Mouse (Mus musculus) embryonic facial prominence, embryonic 10.5 days (tissue): ENCODE measurements around the gene Pcsk2. TPM values are rescaled to one million over a fixed set of nuclear protein-coding genes. Genes with fewer than 3 reads are reported as not detected.

Source experiments
- DNase-seq: peaks from one replicate; pipeline ENCODE4 v3.0.0-alpha.2; 2017; ENCODE audit warnings: low spot score
- H3K27ac ChIP-seq: fragments of 300-500 bp; sonication (generic); replicated peaks from 2 replicates; pipeline ENCODE4 v1.5.1; 2016; ENCODE audit warnings: mild to moderate bottlenecking
- H3K27me3 ChIP-seq: fragments of 300-500 bp; sonication (generic); replicated peaks from 2 replicates; pipeline ENCODE4 v1.6.1; 2016; ENCODE audit warnings: low read depth, mild to moderate bottlenecking; ENCODE audit not compliant: poor library complexity, severe bottlenecking
- H3K36me3 ChIP-seq: fragments of 300-500 bp; sonication (generic); replicated peaks from 2 replicates; pipeline ENCODE4 v1.6.1; 2016; ENCODE audit warnings: mild to moderate bottlenecking, moderate library complexity
- H3K4me1 ChIP-seq: fragments of 300-500 bp; sonication (generic); 2 replicates; pipeline ENCODE4 v1.6.1; 2016
- H3K4me3 ChIP-seq: fragments of 300-500 bp; sonication (generic); 2 replicates; pipeline ENCODE4 v1.5.1; 2016; ENCODE audit warnings: mild to moderate bottlenecking, moderate library complexity
- H3K9me3 ChIP-seq: fragments of 300-500 bp; sonication (generic); 2 replicates; pipeline ENCODE4 v1.6.1; 2016; ENCODE audit warnings: mild to moderate bottlenecking
- WGBS: fragments of 180-500 bp; shearing (Covaris S2); methylation state at CpG from one replicate; pipeline ENCODE4 v1.1.7; 2016; 5-methylcytosine and 5-hydroxymethylcytosine counted together
- polyA plus RNA-seq: library from polyadenylated mRNA; unstranded; fragments of >200 nt; fragmentation: Nextera tagmentation; extraction: Ambion mirVana; gene quantifications from 2 replicates; pipeline ENCODE4 v1.2.1, GENCODE M21; 2016

Pcsk2 gene
- polyA plus RNA-seq, 1 experiment from 2014 or later = 0.93 TPM

- H3K27ac ChIP-seq = no peak overlapping the region
- 91% methylated on average over 2 of the region's 2 CpGs for WGBS
- no peaks in the 10 kb centered on the region for H3K27me3 ChIP-seq
- no peak for DNase-seq
- H3K4me1 ChIP-seq = no peaks in the 10 kb centered on the region
- no peaks in the 10 kb centered on the region for H3K9me3 ChIP-seq
- no peaks in the 10 kb centered on the region for H3K36me3 ChIP-seq
- no peak overlapping the region for H3K4me3 ChIP-seq
Observed at GRCm38 (mm10) chr2:143590398-143590797, 44.4 kb downstream of the Pcsk2 start.

- Histone ChIP-seq H3K27ac (no peak overlapping the region), H3K36me3 (no peaks in the 10 kb centered on the region), H3K27me3 (no peaks in the 10 kb centered on the region), H3K4me1 (no peaks in the 10 kb centered on the region), H3K4me3 (no peak overlapping the region), H3K9me3 (no peaks in the 10 kb centered on the region)
- DNase-seq = no peak
- 63% methylated on average over 3 of the region's 3 CpGs for WGBS
Observed at GRCm38 (mm10) chr2:143603071-143603470, 57.1 kb downstream of the Pcsk2 start.

- WGBS = 49% methylated on average over 2 of the region's 2 CpGs
- H3K36me3 ChIP-seq = no peaks in the 10 kb centered on the region
- no peaks in the 10 kb centered on the region for H3K9me3 ChIP-seq
- no peaks in the 10 kb centered on the region for H3K27me3 ChIP-seq
- no peak overlapping the region for H3K27ac ChIP-seq
- H3K4me1 ChIP-seq = no peaks in the 10 kb centered on the region
- no peak for DNase-seq
- H3K4me3 ChIP-seq = no peak overlapping the region
Observed at GRCm38 (mm10) chr2:143603871-143604512, 58.0 kb downstream of the Pcsk2 start.

- no peaks in the 10 kb centered on the region for H3K4me1 ChIP-seq
- no peaks in the 10 kb centered on the region for H3K9me3 ChIP-seq
- H3K27me3 ChIP-seq = no peaks in the 10 kb centered on the region
- WGBS = 81% methylated on average over 9 of the region's 9 CpGs
- no peaks in the 10 kb centered on the region for H3K36me3 ChIP-seq
- H3K4me3 ChIP-seq = no peak overlapping the region
- no peak overlapping the region for H3K27ac ChIP-seq
- no peak for DNase-seq
Observed at GRCm38 (mm10) chr2:143610355-143611331, 64.7 kb downstream of the Pcsk2 start.

GRCm38 (mm10) chr2:143613466-143613865 lies 67.5 kb downstream of the Pcsk2 start:
- no peak overlapping the region for H3K4me3 ChIP-seq
- H3K27ac ChIP-seq = no peak overlapping the region
- H3K36me3 ChIP-seq = no peaks in the 10 kb centered on the region
- DNase-seq = no peak
- no peaks in the 10 kb centered on the region for H3K9me3 ChIP-seq
- 78% methylated on average over 3 of the region's 3 CpGs for WGBS
- no peaks in the 10 kb centered on the region for H3K27me3 ChIP-seq
- H3K4me1 ChIP-seq = no peaks in the 10 kb centered on the region

- 63% methylated on average over 5 of the region's 5 CpGs for WGBS
- DNase-seq = no peak
- H3K4me1 ChIP-seq = no peaks in the 10 kb centered on the region
Observed at GRCm38 (mm10) chr2:143614775-143615174, 68.8 kb downstream of the Pcsk2 start.

GRCm38 (mm10) chr2:143620916-143621315 lies 75.0 kb downstream of the Pcsk2 start:
- Histone ChIP-seq H3K27me3 (no peaks in the 10 kb centered on the region), H3K4me3 (no peak overlapping the region), H3K9me3 (no peaks in the 10 kb centered on the region), H3K4me1 (no peaks in the 10 kb centered on the region), H3K36me3 (no peaks in the 10 kb centered on the region), H3K27ac (no peak overlapping the region)
- 37% methylated on average over 3 of the region's 3 CpGs for WGBS
- DNase-seq = no peak

More at GRCm38 (mm10) chr2:143614775-143615174, 68.8 kb downstream of the Pcsk2 start:
- Histone ChIP-seq H3K9me3 (no peaks in the 10 kb centered on the region), H3K4me3 (no peak overlapping the region), H3K27me3 (no peaks in the 10 kb centered on the region), H3K27ac (no peak overlapping the region), H3K36me3 (no peaks in the 10 kb centered on the region)

- DNase-seq = no peak
- 67% methylated on average over 3 of the region's 3 CpGs for WGBS
Observed at GRCm38 (mm10) chr2:143623916-143624315, 78.0 kb downstream of the Pcsk2 start.

GRCm38 (mm10) chr2:143643305-143643704 lies 97.3 kb downstream of the Pcsk2 start:
- no peaks in the 10 kb centered on the region for H3K9me3 ChIP-seq
- no peaks in the 10 kb centered on the region for H3K4me1 ChIP-seq
- H3K27me3 ChIP-seq = no peaks in the 10 kb centered on the region
- H3K4me3 ChIP-seq = no peak overlapping the region
- no peak for DNase-seq
- no peak overlapping the region for H3K27ac ChIP-seq
- no peaks in the 10 kb centered on the region for H3K36me3 ChIP-seq
- 82% methylated on average over 1 of the region's 1 CpGs for WGBS

More at GRCm38 (mm10) chr2:143623916-143624315, 78.0 kb downstream of the Pcsk2 start:
- Histone ChIP-seq H3K27me3 (no peaks in the 10 kb centered on the region), H3K4me3 (no peak overlapping the region), H3K36me3 (no peaks in the 10 kb centered on the region), H3K27ac (no peak overlapping the region), H3K4me1 (no peaks in the 10 kb centered on the region), H3K9me3 (no peaks in the 10 kb centered on the region)

- WGBS = 80% methylated on average over 4 of the region's 4 CpGs
- Histone ChIP-seq H3K36me3 (no peaks in the 10 kb centered on the region), H3K27ac (no peak overlapping the region), H3K9me3 (no peaks in the 10 kb centered on the region), H3K27me3 (no peaks in the 10 kb centered on the region), H3K4me3 (no peak overlapping the region), H3K4me1 (no peaks in the 10 kb centered on the region)
- DNase-seq = no peak
Observed at GRCm38 (mm10) chr2:143644374-143644773, 98.4 kb downstream of the Pcsk2 start.

- no peaks in the 10 kb centered on the region for H3K27me3 ChIP-seq
- H3K4me1 ChIP-seq = no peaks in the 10 kb centered on the region
- no peaks in the 10 kb centered on the region for H3K9me3 ChIP-seq
- 81% methylated on average over 5 of the region's 5 CpGs for WGBS
- no peak overlapping the region for H3K27ac ChIP-seq
- H3K36me3 ChIP-seq = no peaks in the 10 kb centered on the region
- H3K4me3 ChIP-seq = no peak overlapping the region
- DNase-seq = no peak
Observed at GRCm38 (mm10) chr2:143646001-143646400, 100.0 kb downstream of the Pcsk2 start.

GRCm38 (mm10) chr2:143654621-143655020 lies 108.7 kb downstream of the Pcsk2 start:
- no peak overlapping the region for H3K27ac ChIP-seq

GRCm38 (mm10) chr2:143656968-143657367 lies 111.0 kb downstream of the Pcsk2 start:
- H3K36me3 ChIP-seq = no peaks in the 10 kb centered on the region
- WGBS = 71% methylated on average over 4 of the region's 4 CpGs
- H3K27ac ChIP-seq = no peak overlapping the region
- no peak for DNase-seq
- no peaks in the 10 kb centered on the region for H3K4me1 ChIP-seq
- no peaks in the 10 kb centered on the region for H3K9me3 ChIP-seq
- no peaks in the 10 kb centered on the region for H3K27me3 ChIP-seq
- no peak overlapping the region for H3K4me3 ChIP-seq

More at GRCm38 (mm10) chr2:143654621-143655020, 108.7 kb downstream of the Pcsk2 start:
- Histone ChIP-seq H3K36me3 (no peaks in the 10 kb centered on the region), H3K4me1 (no peaks in the 10 kb centered on the region), H3K9me3 (no peaks in the 10 kb centered on the region), H3K27me3 (no peaks in the 10 kb centered on the region), H3K4me3 (no peak overlapping the region)
- no peak for DNase-seq
- 91% methylated on average over 4 of the region's 4 CpGs for WGBS
